ENCODE assay signal across 8 mouse cellular contexts in genomic region chr13:21786189-21786898, GRCm38 (mm10). TPM values are rescaled to one million over a fixed set of nuclear protein-coding genes. Genes with fewer than 3 reads are reported as not detected.
DNase-seq lines count a peak whose midpoint lies in the region; ATAC-seq and TF ChIP-seq lines count a peak whose summit lies in the region.

No protein-coding gene starts in this region.

- intact Hi-C loops in gastrocnemius, postnatal 14 days (cut with DNase I; ENCODE audit: low total_unique reads), result no loop called here

- WGBS in lung, embryonic 16.5 days, result 1% methylated on average over 8 of the region's 8 CpGs
- WGBS in hindbrain, postnatal 0 days, result 3% methylated on average over 8 of the region's 8 CpGs
- WGBS in midbrain, postnatal 0 days, result 4% methylated on average over 8 of the region's 8 CpGs

- no peak for TF ChIP-seq CTCF in hindbrain, postnatal 0 days (IDR thresholded peaks at IDR 0.05; ENCODE audit: low read depth)
- no peak for TF ChIP-seq CTCF in midbrain, postnatal 0 days (IDR thresholded peaks at IDR 0.05)

- peak overlapping the region; percentile 62 for H3K4me2 ChIP-seq in lung, embryonic 16.5 days (ENCODE audit: low read depth, low read length)
- peak overlapping the region; percentile 54 for H3K4me2 ChIP-seq in hindbrain, postnatal 0 days (ENCODE audit: low read depth, low read length)
- H3K4me2 ChIP-seq in midbrain, postnatal 0 days (ENCODE audit: low read depth, low read length, poor library complexity, severe bottlenecking), result peak overlapping the region; percentile 52

- no peak for DNase-seq in lung, postnatal 4 days
- peak; percentile 74 for DNase-seq in embryo, embryonic 9.5 days (ENCODE audit: extremely low spot score)
- peak; percentile 33 for DNase-seq in hindbrain, postnatal 0 days (ENCODE audit: low spot score)
- no peak for DNase-seq in midbrain, postnatal 0 days (ENCODE audit: low spot score)
- no peak for DNase-seq in gastrocnemius, postnatal 4 days (ENCODE audit: low spot score in 2 of 2)
- no peak for DNase-seq in gastrocnemius, postnatal 14 days
- DNase-seq in kidney, postnatal 10 days, result no peak

- peaks cover 33% of the 10 kb centered on the region for H3K4me1 ChIP-seq in lung, embryonic 16.5 days (replicated peaks; ENCODE audit: control insufficient read depth, insufficient read depth, low read length)
- H3K4me1 ChIP-seq in hindbrain, postnatal 0 days (ENCODE audit: insufficient read depth, low read length), result peaks cover 3% of the 10 kb centered on the region; the same call in 1 of the 2 replicates
- H3K4me1 ChIP-seq in midbrain, postnatal 0 days (ENCODE audit: insufficient read depth, low read length), result peaks cover 4% of the 10 kb centered on the region; the same call in 1 of the 2 replicates

- ATAC-seq in lung, embryonic 16.5 days (ENCODE audit: low read depth), result no peak
- ATAC-seq in hindbrain, postnatal 0 days, result no peak
- no peak for ATAC-seq in midbrain, postnatal 0 days (ENCODE audit: low FRiP score)

- H3K9me3 ChIP-seq in lung, embryonic 16.5 days (ENCODE audit: control insufficient read depth, low read length), result no peaks in the 10 kb centered on the region
- no peaks in the 10 kb centered on the region for H3K9me3 ChIP-seq in hindbrain, postnatal 0 days (ENCODE audit: low read length)
- H3K9me3 ChIP-seq in midbrain, postnatal 0 days (ENCODE audit: low read length), result no peaks in the 10 kb centered on the region

- H3K9ac ChIP-seq in lung, embryonic 16.5 days (ENCODE audit: low read length), result peak overlapping the region; percentile 64
- 0 out of 2 replicates have a peak overlapping the region, but pooled peaks have one; percentile 35 for H3K9ac ChIP-seq in hindbrain, postnatal 0 days (replicated peaks; ENCODE audit: low read length)
- no peak overlapping the region for H3K9ac ChIP-seq in midbrain, postnatal 0 days (replicated peaks; ENCODE audit: low read length, poor library complexity, severe bottlenecking)

- H3K27ac ChIP-seq in lung, embryonic 16.5 days (ENCODE audit: low read length), result peak overlapping the region; percentile 91
- peak overlapping the region; percentile 73; the same call in 1 of the 2 replicates for H3K27ac ChIP-seq in hindbrain, postnatal 0 days
- H3K27ac ChIP-seq in midbrain, postnatal 0 days (ENCODE audit: low read depth, low read length), result no peak overlapping the region

- no peaks in the 10 kb centered on the region for H3K36me3 ChIP-seq in lung, embryonic 16.5 days (ENCODE audit: control insufficient read depth, insufficient read depth, low read length)
- no peaks in the 10 kb centered on the region for H3K36me3 ChIP-seq in hindbrain, postnatal 0 days (ENCODE audit: insufficient read depth, low read length)
- H3K36me3 ChIP-seq in midbrain, postnatal 0 days (ENCODE audit: insufficient read depth, low read length), result no peaks in the 10 kb centered on the region

- no peaks in the 10 kb centered on the region for H3K27me3 ChIP-seq in lung, embryonic 16.5 days (ENCODE audit: control insufficient read depth, insufficient read depth, low read depth, low read length)
- H3K27me3 ChIP-seq in hindbrain, postnatal 0 days (ENCODE audit: insufficient read depth, low read length), result no peaks in the 10 kb centered on the region
- no peaks in the 10 kb centered on the region for H3K27me3 ChIP-seq in midbrain, postnatal 0 days (ENCODE audit: insufficient read depth, low read length)

- H3K4me3 ChIP-seq in lung, embryonic 16.5 days (ENCODE audit: low read length), result peak overlapping the region; percentile 47
- H3K4me3 ChIP-seq in hindbrain, postnatal 0 days (ENCODE audit: low read length), result peak overlapping the region; percentile 31
- peak overlapping the region; percentile 36 for H3K4me3 ChIP-seq in midbrain, postnatal 0 days (ENCODE audit: low read depth, low read length)

RNA-seq across cellular contexts. Expression of gene Hist1h2an, which starts 0.7 kb away (rescaled TPM):
- 1.8 and 5.1 TPM in 2 replicates for polyA plus RNA-seq in lung, embryonic 16.5 days (2015; fragmentation: Nextera tagmentation; extraction: Ambion mirVana)
- 641 and 1,093 TPM in 2 replicates for total RNA-seq in hindbrain, postnatal 0 days (2014; rRNA removed)
- 2.2 and 5.4 TPM in 2 replicates for polyA plus RNA-seq in hindbrain, postnatal 0 days (2015; fragmentation: Nextera tagmentation; extraction: Ambion mirVana)
- 145 and 318 TPM in 2 replicates for total RNA-seq in midbrain, postnatal 0 days (2014; rRNA removed)
- polyA plus RNA-seq in midbrain, postnatal 0 days (2015; fragmentation: Nextera tagmentation; extraction: Ambion mirVana), result not detected in 2 replicates
- 100 to 1,000 TPM in 1 of 2 experiments, 10 to 100 TPM in 1; 82.7 to 102 TPM for total RNA-seq in gastrocnemius, postnatal 4 days (2021)
- total RNA-seq in gastrocnemius, postnatal 14 days (2021), result 10 to 100 TPM in 1 of 2 experiments, 1 to 10 TPM in 1; 7.8 to 10.7 TPM

RNA-seq across cellular contexts. Expression of gene Hist1h2bp, which starts 0.9 kb away (rescaled TPM):
- polyA plus RNA-seq in lung, embryonic 16.5 days (2015; fragmentation: Nextera tagmentation; extraction: Ambion mirVana), result 1.0 and 1.2 TPM in 2 replicates
- 234 and 289 TPM in 2 replicates for total RNA-seq in hindbrain, postnatal 0 days (2014; rRNA removed)
- polyA plus RNA-seq in hindbrain, postnatal 0 days (2015; fragmentation: Nextera tagmentation; extraction: Ambion mirVana), result 0.84 TPM in 1 of 2 replicates, not detected in the other
- 41.9 and 77.2 TPM in 2 replicates for total RNA-seq in midbrain, postnatal 0 days (2014; rRNA removed)
- 0.48 and 0.76 TPM in 2 replicates for polyA plus RNA-seq in midbrain, postnatal 0 days (2015; fragmentation: Nextera tagmentation; extraction: Ambion mirVana)
- total RNA-seq in gastrocnemius, postnatal 4 days (2021), result 100 to 1,000 TPM; 143 to 201 TPM
- 10 to 100 TPM; 32.1 to 32.8 TPM for total RNA-seq in gastrocnemius, postnatal 14 days (2021)

RNA-seq across cellular contexts. Expression of gene Hist1h3i, which starts 3.2 kb away (rescaled TPM):
- 103 and 124 TPM in 2 replicates for polyA plus RNA-seq in lung, embryonic 16.5 days (2015; fragmentation: Nextera tagmentation; extraction: Ambion mirVana)
- total RNA-seq in hindbrain, postnatal 0 days (2014; rRNA removed), result 789 and 1,626 TPM in 2 replicates
- 24.5 and 29.0 TPM in 2 replicates for polyA plus RNA-seq in hindbrain, postnatal 0 days (2015; fragmentation: Nextera tagmentation; extraction: Ambion mirVana)
- total RNA-seq in midbrain, postnatal 0 days (2014; rRNA removed), result 282 and 525 TPM in 2 replicates
- 8.2 and 10.0 TPM in 2 replicates for polyA plus RNA-seq in midbrain, postnatal 0 days (2015; fragmentation: Nextera tagmentation; extraction: Ambion mirVana)
- total RNA-seq in gastrocnemius, postnatal 4 days (2021), result 100 to 1,000 TPM; 398 to 496 TPM
- 10 to 100 TPM; 87.1 to 98.9 TPM for total RNA-seq in gastrocnemius, postnatal 14 days (2021)

RNA-seq across cellular contexts. Expression of gene Hist1h1b, which starts 5.9 kb away (rescaled TPM):
- 23.4 and 24.2 TPM in 2 replicates for polyA plus RNA-seq in lung, embryonic 16.5 days (2015; fragmentation: Nextera tagmentation; extraction: Ambion mirVana)
- 263 and 411 TPM in 2 replicates for total RNA-seq in hindbrain, postnatal 0 days (2014; rRNA removed)
- polyA plus RNA-seq in hindbrain, postnatal 0 days (2015; fragmentation: Nextera tagmentation; extraction: Ambion mirVana), result 10.0 and 11.7 TPM in 2 replicates
- total RNA-seq in midbrain, postnatal 0 days (2014; rRNA removed), result 54.7 and 116 TPM in 2 replicates
- polyA plus RNA-seq in midbrain, postnatal 0 days (2015; fragmentation: Nextera tagmentation; extraction: Ambion mirVana), result 2.0 TPM in 2 replicates
- 100 to 1,000 TPM; 246 to 294 TPM for total RNA-seq in gastrocnemius, postnatal 4 days (2021)
- 10 to 100 TPM; 49.0 to 49.9 TPM for total RNA-seq in gastrocnemius, postnatal 14 days (2021)

RNA-seq across cellular contexts. Expression of gene Hist1h2bq, which starts 23.7 kb away (rescaled TPM):
- 24.2 and 25.0 TPM in 2 replicates for polyA plus RNA-seq in lung, embryonic 16.5 days (2015; fragmentation: Nextera tagmentation; extraction: Ambion mirVana)
- total RNA-seq in hindbrain, postnatal 0 days (2014; rRNA removed), result 1,114 and 1,806 TPM in 2 replicates
- polyA plus RNA-seq in hindbrain, postnatal 0 days (2015; fragmentation: Nextera tagmentation; extraction: Ambion mirVana), result 4.8 and 6.4 TPM in 2 replicates
- 213 and 311 TPM in 2 replicates for total RNA-seq in midbrain, postnatal 0 days (2014; rRNA removed)
- polyA plus RNA-seq in midbrain, postnatal 0 days (2015; fragmentation: Nextera tagmentation; extraction: Ambion mirVana), result 2.7 and 3.8 TPM in 2 replicates
- total RNA-seq in gastrocnemius, postnatal 4 days (2021), result 100 to 1,000 TPM; 278 to 369 TPM
- 10 to 100 TPM; 58.2 to 75.5 TPM for total RNA-seq in gastrocnemius, postnatal 14 days (2021)

Comparison
In these comparisons a context has a peak if more than half of its experiments do, and no peak if none do; other contexts are left out.
1. RNA of gene Hist1h2an, which starts 0.7 kb away (total RNA-seq): 641 to 1,093 TPM in hindbrain, postnatal 0 days, 145 to 318 TPM in midbrain, postnatal 0 days and 82.7 to 102 TPM in gastrocnemius, postnatal 4 days; 7.8 to 10.7 TPM in gastrocnemius, postnatal 14 days; every median in the first group is over 4 times any median in the second.
2. DNase-seq: peak in embryo, embryonic 9.5 days (single experiment) and hindbrain, postnatal 0 days (single experiment); none in lung, postnatal 4 days (0 of 2), midbrain, postnatal 0 days (single experiment), gastrocnemius, postnatal 4 days (0 of 2), gastrocnemius, postnatal 14 days (single experiment) and kidney, postnatal 10 days (single experiment).
3. Peak in every context shown above with its lines, with median percentiles within 50 percentile points of each other: H3K4me2 ChIP-seq and H3K4me3 ChIP-seq.